Mouse (Mus musculus) induced T-regulatory cell, adult 2 months (primary cell): ENCODE data around the gene Rasgrp3.
"Not testable (repeated sequence)": the region's sequence is repeated elsewhere in the genome, so short reads cannot be mapped to it uniquely, and the experiment has no call there.

Experiments used
- DNase-seq: peaks from one replicate; pipeline ENCODE4 v3.0.0-alpha.2; 2012; ENCODE audit warnings: low read depth

Rasgrp3 gene

GRCm38 (mm10) chr17:75435599-75435998 is at the start of gene Rasgrp3:
Gene Rasgrp3 (plus strand): TSS chr17:75435896.
- no peak for DNase-seq

- DNase-seq = no peak
Measured at GRCm38 (mm10) chr17:75388402-75388801, 47.3 kb upstream of the Rasgrp3 start.

- no peak for DNase-seq
Measured at GRCm38 (mm10) chr17:75390142-75390541, 45.6 kb upstream of the Rasgrp3 start.

GRCm38 (mm10) chr17:75391429-75392192 is 44.1 kb upstream of the Rasgrp3 start:
- DNase-seq = no peak

- no peak for DNase-seq
Measured at GRCm38 (mm10) chr17:75406405-75406804, 29.3 kb upstream of the Rasgrp3 start.

- DNase-seq = no peak
Measured at GRCm38 (mm10) chr17:75416861-75417260, 18.8 kb upstream of the Rasgrp3 start.

- no peak for DNase-seq
Measured at GRCm38 (mm10) chr17:75434152-75434551, 1.5 kb upstream of the Rasgrp3 start.

GRCm38 (mm10) chr17:75434871-75435270 is 825 bp upstream of the Rasgrp3 start:
- no peak for DNase-seq

- DNase-seq = no peak
Measured at GRCm38 (mm10) chr17:75436095-75436494, 399 bp downstream of the Rasgrp3 start.

GRCm38 (mm10) chr17:75436819-75437218 is 1.1 kb downstream of the Rasgrp3 start:
- DNase-seq = no peak

- no peak for DNase-seq
Measured at GRCm38 (mm10) chr17:75437239-75437750, 1.6 kb downstream of the Rasgrp3 start.

GRCm38 (mm10) chr17:75438162-75438561 is 2.5 kb downstream of the Rasgrp3 start:
- no peak for DNase-seq

- no peak for DNase-seq
Measured at GRCm38 (mm10) chr17:75439062-75439461, 3.4 kb downstream of the Rasgrp3 start.

- DNase-seq = no peak
Measured at GRCm38 (mm10) chr17:75440619-75441018, 4.9 kb downstream of the Rasgrp3 start.

- DNase-seq = no peak
Measured at GRCm38 (mm10) chr17:75441260-75441830, 5.6 kb downstream of the Rasgrp3 start.

GRCm38 (mm10) chr17:75442352-75442751 is 6.7 kb downstream of the Rasgrp3 start:
- DNase-seq = no peak

GRCm38 (mm10) chr17:75443064-75443621 is 7.4 kb downstream of the Rasgrp3 start:
- DNase-seq = no peak

GRCm38 (mm10) chr17:75448257-75448656 is 12.6 kb downstream of the Rasgrp3 start:
- no peak for DNase-seq

GRCm38 (mm10) chr17:75449022-75449421 is 13.3 kb downstream of the Rasgrp3 start:
- DNase-seq = no peak

GRCm38 (mm10) chr17:75452313-75452712 is 16.6 kb downstream of the Rasgrp3 start:
- no peak for DNase-seq

GRCm38 (mm10) chr17:75453639-75454038 is 17.9 kb downstream of the Rasgrp3 start:
- DNase-seq = no peak

- DNase-seq = not testable (repeated sequence)
Measured at GRCm38 (mm10) chr17:75456096-75456495, 20.4 kb downstream of the Rasgrp3 start.

GRCm38 (mm10) chr17:75460621-75461020 is 24.9 kb downstream of the Rasgrp3 start:
- DNase-seq = no peak
